Mouse (Mus musculus): ENCODE measurements around the gene Rbm20. TPM values are rescaled to one million over a fixed set of nuclear protein-coding genes. Genes with fewer than 3 reads are reported as not detected.
A peak's percentile ranks its signal among the peaks of the same experiment; 100 is the strongest.
"Not testable (repeated sequence)": the region's sequence is repeated elsewhere in the genome, so short reads cannot be mapped to it uniquely, and the experiment has no call there.

Gene Rbm20
- total RNA-seq, 2 experiments from 2014 or later, result 51.0 to 79.9 TPM

DNA sequence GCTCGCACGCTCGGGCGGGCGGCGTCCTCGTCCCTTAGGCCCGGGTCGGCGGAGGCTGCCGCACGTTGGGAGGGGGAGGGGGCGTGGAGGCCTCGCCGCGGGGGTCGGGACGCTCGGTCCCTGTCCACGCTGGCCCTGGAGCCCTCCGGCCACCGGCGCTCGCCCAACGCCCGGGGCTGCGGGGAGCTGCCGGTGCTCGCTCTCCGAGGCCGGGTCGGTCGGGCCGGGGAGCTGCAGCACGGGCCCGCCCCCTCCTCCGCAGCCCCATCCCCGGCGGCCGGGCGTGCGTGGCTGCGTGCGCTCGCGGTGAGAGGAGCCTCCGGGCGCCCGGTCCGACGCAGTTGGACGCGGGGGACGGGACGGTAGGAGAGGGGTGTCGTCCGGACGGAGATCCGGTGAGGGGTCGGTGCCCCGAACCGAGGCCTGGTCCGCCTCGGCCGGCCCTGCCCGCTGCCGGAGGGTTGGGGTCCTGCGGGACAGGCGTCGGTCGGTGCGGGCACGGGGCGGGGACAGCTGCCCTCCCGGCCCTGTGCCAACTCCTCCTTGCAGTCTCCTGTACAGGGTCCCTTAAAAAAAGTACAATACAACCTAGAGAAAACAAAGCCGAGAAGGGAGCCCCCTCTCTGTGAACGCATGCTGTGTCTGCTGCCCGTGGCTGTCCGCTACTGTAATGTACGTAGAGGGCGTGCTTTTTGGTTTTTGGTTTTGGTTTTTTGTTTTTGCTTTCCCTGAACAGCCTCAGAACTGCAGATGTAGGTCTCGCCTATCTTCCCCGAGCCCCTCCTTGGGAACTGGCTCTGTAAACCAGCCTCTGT, 226.6 kb downstream of the Rbm20 start:
- DNase-seq, result peak; percentile 49

DNA sequence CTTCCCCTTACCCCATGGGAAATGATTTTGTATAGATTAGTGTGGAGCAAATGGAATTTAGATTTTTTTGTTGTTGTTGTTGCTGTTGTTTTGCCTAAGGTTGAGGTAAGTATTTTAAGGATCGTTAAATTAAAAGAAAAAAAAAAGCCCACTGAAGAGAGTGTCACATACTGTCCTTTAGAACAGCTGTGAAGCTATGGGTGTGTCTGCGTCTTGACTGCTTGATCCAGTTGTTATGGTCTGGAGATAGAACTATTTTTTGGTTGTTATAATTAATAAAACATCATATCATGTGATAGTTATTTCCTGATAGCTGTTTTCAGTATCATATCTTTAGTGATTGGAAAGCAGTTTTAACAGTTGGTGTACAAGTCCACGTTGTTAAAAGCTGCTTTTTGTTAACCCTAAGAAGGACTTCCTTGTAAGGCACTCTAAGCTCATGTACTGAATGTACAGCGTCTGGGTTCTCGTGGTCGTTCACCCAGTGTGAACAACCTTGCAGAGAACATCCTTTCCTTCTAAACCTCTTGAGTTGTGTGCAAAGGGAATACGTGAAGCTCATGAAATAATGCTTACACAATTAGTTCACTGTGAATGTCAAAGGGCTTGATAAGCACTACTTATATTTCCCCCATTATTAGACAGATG, 227.9 kb downstream of the Rbm20 start:
- DNase-seq, result no peak

DNA sequence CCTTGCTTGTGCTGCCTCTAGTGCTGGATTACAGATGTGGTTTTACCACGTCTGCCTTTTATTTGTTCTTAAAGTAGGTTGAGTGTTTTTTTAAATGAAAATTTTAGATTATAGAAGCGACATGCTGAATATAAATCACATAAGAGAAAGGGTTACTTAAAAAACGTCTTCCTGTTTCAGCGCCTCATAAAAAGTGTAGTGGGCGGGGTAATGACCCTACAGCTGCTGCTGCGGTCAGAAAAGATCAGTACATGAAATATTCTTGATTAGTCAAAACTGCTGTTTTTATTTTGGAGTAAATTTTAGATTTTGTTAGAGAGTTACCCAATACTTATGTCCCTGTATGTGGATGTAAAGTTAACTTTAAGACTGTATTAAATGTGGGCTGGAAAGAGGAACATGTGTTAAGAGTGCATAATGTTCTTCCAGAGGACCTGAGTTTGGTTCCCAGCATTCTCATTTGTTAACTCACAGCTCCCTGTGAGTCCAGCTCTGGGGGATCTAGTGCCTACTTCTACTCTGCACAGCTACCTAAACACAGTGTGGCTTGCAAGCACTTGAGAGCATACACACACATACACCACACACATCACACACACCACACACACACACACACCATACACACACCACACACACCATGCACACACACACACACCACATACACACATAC, 229.1 kb downstream of the Rbm20 start:
- DNase-seq, result no peak

DNA sequence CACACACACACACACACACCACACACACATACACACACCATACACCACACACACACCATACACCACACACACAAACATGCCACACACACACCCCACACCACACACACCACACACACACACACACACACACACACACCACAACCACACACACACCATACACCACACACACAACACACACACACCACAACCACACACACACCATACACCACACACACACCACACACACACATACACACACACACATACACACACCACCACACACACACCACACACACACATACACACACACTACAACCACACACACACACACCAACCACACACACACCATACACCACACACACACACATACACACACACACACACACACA, 229.6 kb downstream of the Rbm20 start:
- not testable (repeated sequence) for DNase-seq

DNA sequence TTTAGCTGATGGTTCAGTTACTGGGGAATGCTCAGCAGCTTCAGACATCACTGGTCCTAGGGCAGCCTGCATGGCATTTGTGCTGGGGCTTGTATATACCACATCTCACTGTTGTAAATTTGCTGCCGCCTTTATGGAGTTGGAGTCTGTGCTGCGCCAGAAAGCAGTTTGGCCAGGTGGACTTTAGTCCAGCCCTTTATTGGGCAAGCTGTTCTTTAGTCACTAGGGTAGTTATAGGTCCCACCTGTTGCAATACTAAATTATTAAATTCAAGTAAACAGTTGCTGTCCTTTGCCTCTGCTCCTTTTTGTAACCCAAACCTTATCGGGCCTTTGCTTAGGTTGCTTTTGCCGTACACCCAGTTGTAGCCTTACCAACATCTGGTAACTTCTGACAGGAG, 237.8 kb downstream of the Rbm20 start:
- no peak for DNase-seq

Other genes with a start within 250 kb of the Rbm20 start
- 1 to 10 TPM; 1.7 to 1.8 TPM for gene Dusp5, start 148.2 kb upstream of the Rbm20 start, total RNA-seq (2021)
- gene Nutf2-ps1, start 88.2 kb upstream of the Rbm20 start, total RNA-seq (2021), result 10 to 100 TPM; 42.5 to 67.6 TPM
- 10 to 100 TPM; 13.9 to 16.0 TPM for gene Smc3, start 76.9 kb upstream of the Rbm20 start, total RNA-seq (2021)
- 10 to 100 TPM; 11.7 to 21.0 TPM for gene Pdcd4, start 214.9 kb downstream of the Rbm20 start, total RNA-seq (2021)

All from gastrocnemius, postnatal 25 days (tissue).